Comparison of ENCODE assay signal across 11 mouse cellular contexts in genomic region chr5:13477653-13478052, GRCm38 (mm10).
DNase-seq lines count a peak whose midpoint lies in the region.
"Had no signal": no experiment of that assay in that cellular context is flagged by ENCODE, and none has a peak within 500 bp of the region (broad histone marks: within the 10 kb centered on the region; RNA-seq: fewer than 3 reads in every experiment).

No protein-coding gene starts in this region.

- intact Hi-C loops in heart, postnatal 14 days (cut with DNase I): no loop called here

- peak; percentile 28 for DNase-seq in layer of hippocampus, adult 11-12 months (ENCODE audit: low spot score)
- DNase-seq in layer of hippocampus, postnatal 36 days: no peak
- peak; percentile 10 for DNase-seq in retina, postnatal 1 day
- DNase-seq in retina, embryonic 14.5 days (ENCODE audit: low spot score): no peak
- peak; percentile 21 for DNase-seq in fat pad, adult 2 months (ENCODE audit: extremely low read depth, low read depth, low spot score)
- DNase-seq in MN1 (ENCODE audit: low spot score): no peak
- DNase-seq in heart, postnatal 14 days: no peak
- DNase-seq: heart, adult 11 months; kidney, postnatal 14 days; liver, embryonic 13.5 days; thymus, adult 18-20 months had no signal

Comparison
In these comparisons a context has a peak if more than half of its experiments do, and no peak if none do; other contexts are left out.
1. DNase-seq: peak in layer of hippocampus, adult 11-12 months (single experiment), retina, postnatal 1 day (single experiment) and fat pad, adult 2 months (single experiment); none in layer of hippocampus, postnatal 36 days (0 of 2), retina, embryonic 14.5 days (single experiment), MN1 (single experiment) and heart, postnatal 14 days (0 of 2).